Mouse (Mus musculus): ENCODE data around the gene Tlr7. TPM values are rescaled to one million over a fixed set of nuclear protein-coding genes. Genes with fewer than 3 reads are reported as not detected.
"Not testable (repeated sequence)": the region's sequence is repeated elsewhere in the genome, so short reads cannot be mapped to it uniquely, and the experiment has no call there.

The Tlr7 gene
- polyA plus RNA-seq, 1 experiment from 2014 or later, result 1.4 TPM

- H3K4me2 ChIP-seq (replicated peaks; ENCODE audit: low read depth, low read length), result no peak overlapping the region
- no peak for DNase-seq (ENCODE audit: low spot score)
- no peaks in the 10 kb centered on the region for H3K4me1 ChIP-seq (ENCODE audit: insufficient read depth, low read depth, low read length)
- H3K9ac ChIP-seq (replicated peaks; ENCODE audit: low read depth), result no peak overlapping the region
- ATAC-seq, result no peak
- no peaks in the 10 kb centered on the region for H3K27me3 ChIP-seq (replicated peaks; ENCODE audit: insufficient read depth, low read length)
- H3K36me3 ChIP-seq (ENCODE audit: insufficient read depth, low read length), result no peaks in the 10 kb centered on the region
- H3K9me3 ChIP-seq (ENCODE audit: low read length), result no peaks in the 10 kb centered on the region
- no peak overlapping the region for H3K27ac ChIP-seq (ENCODE audit: low read length)
- TF ChIP-seq CTCF (IDR thresholded peaks at IDR 0.05) (no peak), EP300 (IDR thresholded peaks at IDR 0.05) (no peak)
- no peak overlapping the region for H3K4me3 ChIP-seq (ENCODE audit: low read depth, low read length)
- WGBS, result 62% methylated on average over 4 of the region's 4 CpGs
These were observed 11.4 kb downstream of the Tlr7 start for GRCm38 (mm10) chrX:167318819-167319396.

GRCm38 (mm10) chrX:167315766-167316165 is 14.6 kb downstream of the Tlr7 start:
- Histone ChIP-seq H3K27me3 (replicated peaks; ENCODE audit: insufficient read depth, low read length) (no peaks in the 10 kb centered on the region), H3K4me3 (ENCODE audit: low read depth, low read length) (no peak overlapping the region), H3K27ac (ENCODE audit: low read length) (no peak overlapping the region), H3K4me2 (replicated peaks; ENCODE audit: low read depth, low read length) (no peak overlapping the region), H3K9me3 (ENCODE audit: low read length) (no peaks in the 10 kb centered on the region), H3K4me1 (ENCODE audit: insufficient read depth, low read depth, low read length) (no peaks in the 10 kb centered on the region), H3K9ac (replicated peaks; ENCODE audit: low read depth) (no peak overlapping the region), H3K36me3 (ENCODE audit: insufficient read depth, low read length) (no peaks in the 10 kb centered on the region)
- 45% methylated on average over 5 of the region's 5 CpGs for WGBS
- no peak for DNase-seq (ENCODE audit: low spot score)
- TF ChIP-seq EP300 (IDR thresholded peaks at IDR 0.05), result no peak
- TF ChIP-seq CTCF (IDR thresholded peaks at IDR 0.05), result no peak
- ATAC-seq, result no peak

- H3K36me3 ChIP-seq (ENCODE audit: insufficient read depth, low read length), result no peaks in the 10 kb centered on the region
These were observed 15.1 kb downstream of the Tlr7 start for GRCm38 (mm10) chrX:167315093-167315726.

GRCm38 (mm10) chrX:167302061-167302460 is 28.3 kb downstream of the Tlr7 start:
- H3K4me2 ChIP-seq (replicated peaks; ENCODE audit: low read depth, low read length); H3K9me3 ChIP-seq (ENCODE audit: low read length); H3K4me3 ChIP-seq (ENCODE audit: low read depth, low read length); H3K4me1 ChIP-seq (ENCODE audit: insufficient read depth, low read depth, low read length); H3K27me3 ChIP-seq (replicated peaks; ENCODE audit: insufficient read depth, low read length); ATAC-seq; H3K9ac ChIP-seq (replicated peaks; ENCODE audit: low read depth); H3K36me3 ChIP-seq (ENCODE audit: insufficient read depth, low read length); H3K27ac ChIP-seq (ENCODE audit: low read length); DNase-seq (ENCODE audit: low spot score): not testable (repeated sequence)
- no CpG with 5 or more reads among the region's 1 CpGs for WGBS

More at GRCm38 (mm10) chrX:167315093-167315726, 15.1 kb downstream of the Tlr7 start:
- WGBS, result 63% methylated on average over 4 of the region's 4 CpGs
- Histone ChIP-seq H3K27me3 (replicated peaks; ENCODE audit: insufficient read depth, low read length) (no peaks in the 10 kb centered on the region), H3K4me3 (ENCODE audit: low read depth, low read length) (no peak overlapping the region), H3K4me2 (replicated peaks; ENCODE audit: low read depth, low read length) (no peak overlapping the region), H3K27ac (ENCODE audit: low read length) (no peak overlapping the region), H3K9ac (replicated peaks; ENCODE audit: low read depth) (no peak overlapping the region), H3K9me3 (ENCODE audit: low read length) (no peaks in the 10 kb centered on the region), H3K4me1 (ENCODE audit: insufficient read depth, low read depth, low read length) (no peaks in the 10 kb centered on the region)
- ATAC-seq (no peak), DNase-seq (ENCODE audit: low spot score) (no peak)
- TF ChIP-seq EP300 (IDR thresholded peaks at IDR 0.05) (no peak), CTCF (IDR thresholded peaks at IDR 0.05) (no peak)

GRCm38 (mm10) chrX:167276953-167277352 is 53.4 kb downstream of the Tlr7 start:
- Histone ChIP-seq H3K4me1 (ENCODE audit: insufficient read depth, low read depth, low read length) (no peaks in the 10 kb centered on the region), H3K4me3 (ENCODE audit: low read depth, low read length) (no peak overlapping the region), H3K36me3 (ENCODE audit: insufficient read depth, low read length) (no peaks in the 10 kb centered on the region), H3K9ac (replicated peaks; ENCODE audit: low read depth) (no peak overlapping the region), H3K9me3 (ENCODE audit: low read length) (no peaks in the 10 kb centered on the region), H3K4me2 (replicated peaks; ENCODE audit: low read depth, low read length) (peak overlapping the region; percentile 30; the same call in 1 of the 2 replicates), H3K27me3 (replicated peaks; ENCODE audit: insufficient read depth, low read length) (no peaks in the 10 kb centered on the region), H3K27ac (ENCODE audit: low read length) (no peak overlapping the region)
- peak; percentile 55 for DNase-seq (ENCODE audit: low spot score)
- TF ChIP-seq EP300 (IDR thresholded peaks at IDR 0.05) (no peak), CTCF (IDR thresholded peaks at IDR 0.05) (peak; percentile 77)
- WGBS, result 14% methylated on average over 9 of the region's 9 CpGs
- no peak; the same call in 1 of the 2 replicates for ATAC-seq

- Histone ChIP-seq H3K27me3 (replicated peaks; ENCODE audit: insufficient read depth, low read length) (no peaks in the 10 kb centered on the region), H3K4me1 (ENCODE audit: insufficient read depth, low read depth, low read length) (no peaks in the 10 kb centered on the region), H3K9me3 (ENCODE audit: low read length) (no peaks in the 10 kb centered on the region), H3K4me2 (replicated peaks; ENCODE audit: low read depth, low read length) (peak overlapping the region; percentile 30; the same call in 1 of the 2 replicates), H3K36me3 (ENCODE audit: insufficient read depth, low read length) (no peaks in the 10 kb centered on the region), H3K9ac (replicated peaks; ENCODE audit: low read depth) (no peak overlapping the region), H3K27ac (ENCODE audit: low read length) (no peak overlapping the region), H3K4me3 (ENCODE audit: low read depth, low read length) (no peak overlapping the region)
- peak; percentile 5 for DNase-seq (ENCODE audit: low spot score)
- 52% methylated on average over 8 of the region's 10 CpGs for WGBS
- TF ChIP-seq CTCF (IDR thresholded peaks at IDR 0.05), result no peak
- ATAC-seq, result no peak
These were observed 53.8 kb downstream of the Tlr7 start for GRCm38 (mm10) chrX:167276551-167276950.
